In genomic region chr13:47735426-47736063, GRCm38 (mm10) we compare ENCODE assay signal across 24 mouse cellular contexts.
"Had no signal": no experiment of that assay in that cellular context is flagged by ENCODE, and none has a peak within 500 bp of the region (broad histone marks: within the 10 kb centered on the region; RNA-seq: fewer than 3 reads in every experiment).

No protein-coding gene starts in this region.

- H3K27ac ChIP-seq: heart, adult 2 months; heart, embryonic 13.5 days; heart, embryonic 15.5 days; intestine, embryonic 15.5 days; layer of hippocampus, adult 2 months; left cerebral cortex, adult 2 months; limb, embryonic 10.5 days; limb, embryonic 12.5 days; liver, embryonic 13.5 days had no signal

- H3K4me2 ChIP-seq: heart, embryonic 11.5 days; heart, embryonic 13.5 days; heart, embryonic 15.5 days; intestine, embryonic 15.5 days; limb, embryonic 12.5 days; liver, embryonic 11.5 days; liver, embryonic 13.5 days had no signal

- H3K27me3 ChIP-seq: heart, embryonic 13.5 days; heart, embryonic 15.5 days; intestine, embryonic 15.5 days; limb, embryonic 12.5 days; liver, embryonic 13.5 days had no signal

- DNase-seq: gastrocnemius, postnatal 14 days; gastrocnemius, postnatal 36 days; heart, adult 11 months; heart, adult 2 months; heart, postnatal 14 days; heart, postnatal 36 days; kidney, adult 18-20 months; kidney, adult 8-10 months; kidney, postnatal 10 days; kidney, postnatal 25 days; kidney, postnatal 4 days; liver; liver, embryonic 13.5 days had no signal

- H3K4me3 ChIP-seq: heart, adult 2 months; heart, embryonic 13.5 days; heart, embryonic 15.5 days; intestine, embryonic 15.5 days; layer of hippocampus, adult 2 months; left cerebral cortex, adult 2 months; limb, embryonic 10.5 days; limb, embryonic 12.5 days; liver, embryonic 13.5 days had no signal

- H3K36me3 ChIP-seq: heart, embryonic 13.5 days; heart, embryonic 15.5 days; intestine, embryonic 15.5 days; limb, embryonic 10.5 days; limb, embryonic 12.5 days; liver, embryonic 13.5 days had no signal

- H3K9ac ChIP-seq: heart, embryonic 13.5 days; heart, embryonic 15.5 days; intestine, embryonic 15.5 days; limb, embryonic 12.5 days; liver, embryonic 13.5 days had no signal

- H3K4me1 ChIP-seq: heart, embryonic 13.5 days; heart, embryonic 15.5 days; intestine, embryonic 15.5 days; limb, embryonic 10.5 days; limb, embryonic 12.5 days; liver, embryonic 13.5 days had no signal

- ATAC-seq: inflammation-experienced regulatory T-cells, adult 6 months; intestine, embryonic 15.5 days; intestine, postnatal 0 days had no signal

- H3K9me3 ChIP-seq: heart, embryonic 13.5 days; heart, embryonic 15.5 days; intestine, embryonic 15.5 days; limb, embryonic 10.5 days; limb, embryonic 12.5 days had no signal
